15 mouse cellular contexts compared by ENCODE assay signal in the genomic region with DNA sequence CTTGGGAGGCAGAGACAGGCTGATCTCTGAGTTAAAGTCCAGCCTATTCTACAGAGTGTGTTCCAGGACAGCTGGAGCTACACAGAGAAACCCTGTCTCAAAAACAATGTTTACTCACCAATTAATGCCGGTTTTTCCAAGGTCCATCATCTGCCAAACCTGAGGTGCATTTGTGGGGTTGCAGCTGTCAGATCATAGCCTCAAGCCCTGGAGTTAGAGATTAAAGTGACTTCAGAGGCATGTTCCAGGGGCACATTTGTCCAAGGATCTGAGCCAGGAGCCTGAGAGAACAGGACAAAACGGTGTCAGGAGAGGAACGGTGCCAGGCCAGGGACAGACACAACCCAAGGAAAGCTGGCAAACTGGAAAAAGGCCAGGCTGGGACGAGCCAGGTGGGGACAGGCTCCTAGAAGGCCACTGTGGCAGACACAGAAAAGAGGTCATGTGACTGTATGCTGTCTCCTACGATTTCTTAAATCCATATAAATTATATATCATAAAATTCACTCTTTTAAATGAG. TPM values are rescaled to one million over a fixed set of nuclear protein-coding genes. Genes with fewer than 3 reads are reported as not detected.
DNase-seq lines count a peak whose midpoint lies in the region; ATAC-seq and TF ChIP-seq lines count a peak whose summit lies in the region.
"Had no signal": no experiment of that assay in that cellular context is flagged by ENCODE, and none has a peak within 500 bp of the region (broad histone marks: within the 10 kb centered on the region; RNA-seq: fewer than 3 reads in every experiment).

No protein-coding gene starts in this region.

- no peak overlapping the region for H3K9ac ChIP-seq in kidney, embryonic 15.5 days
- no peak overlapping the region for H3K9ac ChIP-seq in midbrain, embryonic 13.5 days (replicated peaks)
- H3K9ac ChIP-seq: liver, embryonic 14.5 days; neural tube, embryonic 13.5 days had no signal

- H3K27ac ChIP-seq in kidney, adult 2 months (ENCODE audit: insufficient read depth, low read depth, low read length) = no peak overlapping the region
- H3K27ac ChIP-seq in kidney, embryonic 15.5 days = no peak overlapping the region
- H3K27ac ChIP-seq in cerebellum, adult 2 months (ENCODE audit: insufficient read depth, low read length) = no peak overlapping the region
- H3K27ac ChIP-seq in midbrain, embryonic 13.5 days = no peak overlapping the region
- H3K27ac ChIP-seq: liver, embryonic 14.5 days; neural tube, embryonic 13.5 days had no signal

- TF ChIP-seq CTCF in kidney, adult 2 months (conservative IDR thresholded peaks at IDR 0.05; ENCODE audit: insufficient read depth, insufficient read length, low read depth, low read length) = no peak
- no peak for TF ChIP-seq CTCF in cerebellum, adult 2 months (IDR thresholded peaks at IDR 0.05; ENCODE audit: borderline replicate concordance, insufficient read depth, low read depth, low read length)

- ATAC-seq in kidney, embryonic 15.5 days (replicated peaks; ENCODE audit: low FRiP score) = no peak
- ATAC-seq in midbrain, embryonic 13.5 days = no peak
- ATAC-seq: forebrain, embryonic 14.5 days had no signal

- no peak overlapping the region for H3K4me2 ChIP-seq in kidney, embryonic 15.5 days
- no peak overlapping the region for H3K4me2 ChIP-seq in midbrain, embryonic 13.5 days (replicated peaks)
- H3K4me2 ChIP-seq: neural tube, embryonic 13.5 days had no signal

- peak; percentile 20 for DNase-seq in adrenal gland, postnatal 25 days
- DNase-seq in adrenal gland, postnatal 4 days (ENCODE audit: low spot score in 2 of 2) = no peak
- peak; percentile 67 for DNase-seq in kidney, adult 2 months
- DNase-seq in cerebellum, adult 2 months = peak; percentile 78 to 87
- peak; percentile 30 to 67 for DNase-seq in heart, postnatal 10 days
- no peak for DNase-seq in right cerebral cortex, adult 2 months (ENCODE audit: low spot score in 2 of 2)
- DNase-seq: adrenal gland, adult 8-10 months; lung, postnatal 10 days; thymus, adult 2 months had no signal

- intact Hi-C loops in heart, postnatal 10 days (cut with DNase I) = no loop called here

- no peak overlapping the region for H3K4me3 ChIP-seq in kidney, adult 2 months (ENCODE audit: insufficient read depth, low read depth, low read length)
- H3K4me3 ChIP-seq in kidney, embryonic 15.5 days (replicated peaks) = no peak overlapping the region
- no peak overlapping the region for H3K4me3 ChIP-seq in cerebellum, adult 2 months (replicated peaks; ENCODE audit: insufficient read depth, low read depth, low read length)
- no peak overlapping the region for H3K4me3 ChIP-seq in midbrain, embryonic 13.5 days (replicated peaks)
- H3K4me3 ChIP-seq: neural tube, embryonic 13.5 days had no signal

- WGBS in kidney, adult 2 months = 81% methylated on average over 5 of the region's 5 CpGs
- 86% methylated on average over 5 of the region's 5 CpGs for WGBS in kidney, embryonic 15.5 days
- 5% methylated on average over 5 of the region's 5 CpGs for WGBS in cerebellum, adult 2 months
- 90% methylated on average over 5 of the region's 5 CpGs for WGBS in midbrain, embryonic 13.5 days

- H3K9me3 ChIP-seq in kidney, embryonic 15.5 days (replicated peaks) = no peaks in the 10 kb centered on the region
- H3K9me3 ChIP-seq in midbrain, embryonic 13.5 days = no peaks in the 10 kb centered on the region
- H3K9me3 ChIP-seq: neural tube, embryonic 13.5 days had no signal

- H3K27me3 ChIP-seq in kidney, adult 2 months (replicated peaks; ENCODE audit: control insufficient read depth, insufficient read depth, low read length) = no peaks in the 10 kb centered on the region
- H3K27me3 ChIP-seq in kidney, embryonic 15.5 days = no peaks in the 10 kb centered on the region
- no peaks in the 10 kb centered on the region for H3K27me3 ChIP-seq in cerebellum, adult 2 months (ENCODE audit: control insufficient read depth, insufficient read depth, low read length)
- H3K27me3 ChIP-seq in midbrain, embryonic 13.5 days = no peaks in the 10 kb centered on the region
- H3K27me3 ChIP-seq: neural tube, embryonic 13.5 days had no signal

- H3K36me3 ChIP-seq in kidney, adult 2 months (ENCODE audit: control insufficient read depth, insufficient read depth, low read length) = no peaks in the 10 kb centered on the region
- peaks cover 8% of the 10 kb centered on the region; the same call in 1 of the 2 replicates for H3K36me3 ChIP-seq in kidney, embryonic 15.5 days
- no peaks in the 10 kb centered on the region for H3K36me3 ChIP-seq in midbrain, embryonic 13.5 days
- H3K36me3 ChIP-seq: neural tube, embryonic 13.5 days had no signal

- H3K4me1 ChIP-seq in kidney, adult 2 months (ENCODE audit: control insufficient read depth, insufficient read depth, low read length) = no peaks in the 10 kb centered on the region
- no peaks in the 10 kb centered on the region for H3K4me1 ChIP-seq in kidney, embryonic 15.5 days
- peaks cover 3% of the 10 kb centered on the region; the same call in 1 of the 2 replicates for H3K4me1 ChIP-seq in cerebellum, adult 2 months (ENCODE audit: control insufficient read depth, insufficient read depth, low read length)
- no peaks in the 10 kb centered on the region for H3K4me1 ChIP-seq in midbrain, embryonic 13.5 days (replicated peaks)
- H3K4me1 ChIP-seq: neural tube, embryonic 13.5 days had no signal

- no peak for TF ChIP-seq POLR2A in kidney, adult 2 months (IDR thresholded peaks at IDR 0.05; ENCODE audit: low read depth, low read length)
- TF ChIP-seq POLR2A in cerebellum, adult 2 months (IDR thresholded peaks at IDR 0.05; ENCODE audit: borderline replicate concordance, insufficient read depth, low read length) = no peak

RNA-seq across cellular contexts. Expression of gene Has3, which starts 40.5 kb away (rescaled TPM):
- 0.33 and 0.55 TPM in 2 replicates for total RNA-seq in adrenal gland, postnatal 25 days (2021)
- total RNA-seq in adrenal gland, postnatal 4 days (2021) = 1 to 10 TPM; 1.1 to 1.3 TPM
- polyA plus RNA-seq in kidney, adult 2 months (2012; rRNA removed) = 0.72 and 0.98 TPM in 2 replicates
- 1.2 and 1.5 TPM in 2 replicates for polyA plus RNA-seq in kidney, embryonic 15.5 days (2015; fragmentation: Nextera tagmentation; extraction: Ambion mirVana)
- 1.5 and 1.7 TPM in 2 replicates for polyA plus RNA-seq in cerebellum, adult 2 months (2012; rRNA removed)
- 1 to 10 TPM; 1.9 to 2.4 TPM for total RNA-seq in heart, postnatal 10 days (2021)
- 0.97 and 1.3 TPM in 2 replicates for polyA plus RNA-seq in midbrain, embryonic 13.5 days (2015; fragmentation: Nextera tagmentation; extraction: Ambion mirVana)
- total RNA-seq: hematopoietic stem cell, adult 5-6 weeks had no signal

Comparison
In these comparisons a context has a peak if more than half of its experiments do, and no peak if none do; other contexts are left out.
1. DNase-seq: peak in adrenal gland, postnatal 25 days (single experiment), kidney, adult 2 months (single experiment), cerebellum, adult 2 months (2 of 2) and heart, postnatal 10 days (2 of 2); none in adrenal gland, postnatal 4 days (0 of 2) and right cerebral cortex, adult 2 months (0 of 2).